Mouse (Mus musculus) C2C12 (cell line): ENCODE data around the gene Dppa3.

ENCODE experiments used
- CEBPB ChIP-seq: IDR thresholded peaks from one replicate; pipeline ENCODE4 v1.6.1; 2011; ENCODE audit warnings: low read depth, mild to moderate bottlenecking, control low read depth, moderate library complexity
- CTCF ChIP-seq: IDR thresholded peaks from one replicate; pipeline ENCODE4 v1.5.1; 2011; ENCODE audit not compliant: control insufficient read depth, insufficient read depth, insufficient read length
- MYOG ChIP-seq: IDR thresholded peaks from one replicate; pipeline ENCODE4 v1.6.1; 2011; ENCODE audit not compliant: control insufficient read depth, insufficient read length; ENCODE audit errors: extremely low read depth
- USF1 ChIP-seq: IDR thresholded peaks from one replicate; pipeline ENCODE4 v1.6.1; 2011; ENCODE audit warnings: low read depth, mild to moderate bottlenecking, control low read depth, moderate library complexity

DNA sequence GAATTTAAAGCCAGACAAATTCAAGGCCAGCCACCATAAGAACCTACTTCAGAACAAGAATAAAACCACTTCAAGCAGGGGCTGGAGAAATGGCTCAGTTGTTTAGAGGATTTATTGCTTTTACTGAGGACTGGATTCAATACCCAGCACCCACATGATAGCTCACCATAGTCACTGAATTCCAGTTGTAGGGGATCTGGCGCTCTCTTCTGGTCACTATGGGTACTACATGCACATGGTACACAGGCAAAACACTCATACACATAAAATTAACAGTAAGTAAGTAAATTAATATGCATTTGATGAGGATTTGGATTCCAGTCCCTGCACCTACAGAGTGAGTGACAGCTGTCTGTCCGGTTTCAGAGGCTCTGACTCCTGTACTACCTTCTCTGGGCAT, 12.2 kb upstream of the Dppa3 start:
- TF ChIP-seq CTCF (no peak), USF1 (no peak), CEBPB (no peak), MYOG (no peak)
